Mouse (Mus musculus) telencephalon, adult 2 months (tissue): ENCODE results near the gene Crip2.

ENCODE experiments used
- DNase-seq: peaks from one replicate; pipeline ENCODE4 v3.0.0-alpha.2; 2011; ENCODE audit warnings: low read depth, low spot score

Gene Crip2

DNA sequence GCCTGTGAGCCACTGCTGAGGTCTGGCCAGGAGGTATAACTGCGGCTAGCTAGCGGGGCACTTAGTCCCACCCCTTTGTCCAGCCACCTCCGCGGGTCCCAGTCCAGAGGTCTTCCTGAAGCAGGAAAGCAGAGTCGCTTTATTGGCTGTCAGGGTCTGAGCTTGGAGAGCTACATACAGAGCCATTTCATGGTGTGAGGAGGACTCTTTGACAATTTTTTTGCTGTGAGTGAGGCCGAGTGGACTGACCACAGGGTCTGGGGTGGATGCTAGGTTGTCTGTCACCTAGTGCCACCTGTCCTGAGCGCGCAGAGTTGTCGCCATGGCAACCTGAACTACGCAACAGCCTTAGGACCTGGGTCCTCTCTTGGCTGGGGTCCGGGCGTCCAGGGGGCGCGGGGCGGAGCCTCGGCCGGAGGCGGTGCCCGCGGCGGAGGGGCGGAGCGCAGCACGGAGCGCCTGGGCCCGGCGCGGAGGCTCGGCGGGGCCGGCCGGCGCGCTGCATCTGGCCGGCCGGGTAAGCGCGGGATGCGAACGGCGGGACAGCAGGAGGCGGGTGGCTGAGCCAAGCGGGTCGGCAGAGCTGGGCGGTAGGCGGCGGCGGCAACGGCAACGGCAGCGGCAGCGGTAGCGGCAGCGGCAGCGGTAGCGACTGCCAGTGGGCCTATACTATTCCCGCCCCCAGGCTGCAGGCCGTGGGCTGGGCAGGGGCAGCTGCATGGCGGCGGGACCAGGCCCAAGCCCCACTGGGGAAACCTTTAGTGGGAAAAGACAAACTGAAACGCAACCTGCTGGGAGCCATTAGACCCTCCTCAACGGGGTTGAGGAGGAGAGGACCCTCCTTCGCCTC is 45.6 kb downstream of the Crip2 start, which contains the start of gene Tmem121:
Gene Tmem121 (plus strand): TSS at position 489 of the 850 bp plus-strand sequence.
- no peak for DNase-seq

GRCm38 (mm10) chr12:113186326-113187010 is 46.4 kb downstream of the Crip2 start:
- no peak for DNase-seq

- DNase-seq, result no peak
Measured at GRCm38 (mm10) chr12:113187011-113187375, 47.0 kb downstream of the Crip2 start.

DNA sequence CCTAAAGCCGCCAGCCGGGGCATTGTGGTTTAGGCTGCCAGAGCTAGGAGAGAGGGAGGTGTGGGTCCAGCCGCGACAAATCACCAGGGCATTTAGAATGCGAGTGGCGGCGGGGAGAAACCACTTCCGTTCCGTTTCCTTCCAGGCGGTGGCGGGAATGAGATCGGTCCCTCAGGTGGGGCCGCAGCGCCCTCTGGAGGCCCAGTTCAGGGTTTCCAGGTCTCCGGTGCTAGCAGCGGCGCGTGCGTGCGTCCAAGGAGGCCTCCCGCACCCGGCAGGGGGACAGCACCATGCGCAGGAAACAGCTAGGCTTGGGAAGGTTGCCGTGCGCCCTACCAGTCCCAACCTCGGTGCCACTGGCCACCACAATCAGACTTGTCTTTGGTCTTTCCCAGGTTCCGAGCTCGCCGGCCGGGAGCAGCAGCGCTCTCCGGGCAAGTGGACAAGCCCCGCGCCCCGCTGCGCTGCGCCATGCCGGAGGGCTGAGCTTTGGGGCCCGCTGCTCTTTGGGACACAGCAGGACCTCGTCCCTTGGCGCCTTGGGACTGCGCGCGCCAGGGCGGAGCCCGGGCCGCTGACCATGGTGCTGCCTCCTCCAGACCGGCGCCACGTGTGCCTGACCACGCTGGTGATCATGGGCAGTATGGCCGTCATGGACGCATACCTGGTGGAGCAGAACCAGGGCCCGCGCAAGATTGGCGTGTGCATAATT is 47.7 kb downstream of the Crip2 start:
- DNase-seq, result peak; percentile 70

DNA sequence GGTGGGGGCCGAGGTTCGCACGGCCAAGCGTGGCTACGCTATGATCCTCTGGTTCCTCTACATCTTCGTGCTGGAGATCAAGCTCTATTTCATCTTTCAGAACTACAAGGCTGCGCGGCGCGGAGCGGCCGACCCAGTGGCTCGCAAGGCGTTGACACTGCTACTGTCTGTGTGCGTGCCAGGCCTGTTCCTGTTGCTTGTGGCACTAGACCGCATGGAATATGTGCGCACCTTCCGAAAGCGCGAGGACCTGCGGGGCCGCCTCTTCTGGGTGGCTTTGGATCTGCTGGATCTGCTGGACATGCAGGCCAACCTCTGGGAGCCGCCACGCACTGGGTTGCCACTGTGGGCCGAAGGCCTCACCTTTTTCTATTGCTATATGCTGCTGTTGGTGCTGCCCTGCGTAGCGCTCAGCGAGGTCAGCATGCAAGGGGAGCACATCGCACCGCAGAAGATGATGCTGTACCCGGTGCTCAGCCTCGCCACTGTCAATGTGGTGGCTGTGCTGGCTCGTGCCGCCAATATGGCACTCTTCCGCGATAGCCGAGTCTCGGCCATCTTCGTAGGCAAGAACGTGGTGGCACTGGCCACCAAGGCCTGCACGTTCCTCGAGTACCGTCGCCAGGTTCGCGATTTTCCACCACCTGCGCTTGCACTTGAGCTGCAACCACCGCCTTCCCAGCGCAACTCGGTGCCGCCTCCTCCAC is 48.5 kb downstream of the Crip2 start:
- no peak for DNase-seq

DNA sequence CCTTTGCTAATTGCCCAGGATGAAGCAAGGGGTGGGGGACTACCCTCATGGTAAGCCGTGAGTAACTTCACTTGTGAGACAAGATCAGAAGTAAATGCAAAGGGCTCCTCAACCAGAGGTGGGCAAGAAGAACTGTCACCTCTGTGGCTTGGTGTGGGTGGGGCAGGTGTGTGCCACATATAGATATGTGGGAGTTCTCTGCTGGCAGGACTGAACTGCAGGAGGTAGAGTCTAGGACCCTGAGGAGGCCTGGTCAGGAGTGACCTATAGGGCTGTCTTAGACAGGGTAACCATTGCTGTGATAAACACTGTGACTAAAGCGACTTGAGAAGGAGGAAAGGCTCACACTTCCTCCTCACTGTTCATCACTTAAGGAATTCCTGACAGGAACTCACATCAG is 53.4 kb downstream of the Crip2 start:
- no peak for DNase-seq
